Mouse (Mus musculus) spleen, postnatal 36 days (tissue): ENCODE data around the gene 3110082I17Rik.

Source experiments
- DNase-seq, 2 experiments: peaks; one replicate each; pipeline ENCODE4 v3.0.0; 2022; ENCODE audit warnings: low spot score in 2 of 2, mixed read lengths in 1 of 2

Gene 3110082I17Rik

DNA sequence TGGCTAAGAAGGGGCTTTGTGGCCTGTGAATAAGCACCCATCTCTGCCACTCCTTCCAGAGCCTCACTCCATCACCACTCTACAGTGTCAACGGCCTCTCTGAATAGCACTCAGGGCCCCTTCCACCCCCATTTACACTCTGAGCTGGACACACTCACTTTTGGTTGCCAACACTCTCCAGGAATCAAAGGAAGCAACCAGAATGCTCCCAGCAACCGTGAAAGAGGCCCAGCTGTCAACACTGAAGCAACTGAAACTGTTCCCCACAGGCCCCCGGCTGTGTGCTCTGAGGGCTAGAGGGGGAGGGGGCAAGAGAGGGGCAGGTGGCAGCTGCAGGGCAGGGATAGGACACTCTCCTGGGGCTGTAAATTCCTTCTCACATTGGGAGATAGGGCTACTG, 41.7 kb downstream of the 3110082I17Rik start:
- no peak for DNase-seq

DNA sequence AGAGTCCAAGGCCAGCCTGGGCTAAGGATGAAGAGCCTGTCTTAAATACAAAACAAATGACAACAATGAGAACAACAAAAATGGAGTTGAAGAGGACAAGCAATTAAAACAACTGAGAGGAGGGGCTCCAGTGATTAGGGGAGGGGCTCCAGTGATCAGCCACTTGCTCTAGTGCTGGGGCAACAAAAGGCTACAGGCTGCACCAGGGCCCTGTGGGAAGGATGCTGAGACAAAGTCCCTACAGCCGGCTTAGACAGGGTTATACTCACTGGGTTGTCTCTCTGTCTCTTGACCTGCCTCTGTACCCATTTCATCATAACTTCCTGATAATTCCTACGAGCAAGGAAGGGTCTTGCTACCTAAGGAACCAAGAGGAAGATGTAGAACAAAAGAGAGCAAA, 42.2 kb downstream of the 3110082I17Rik start:
- DNase-seq = no peak

DNA sequence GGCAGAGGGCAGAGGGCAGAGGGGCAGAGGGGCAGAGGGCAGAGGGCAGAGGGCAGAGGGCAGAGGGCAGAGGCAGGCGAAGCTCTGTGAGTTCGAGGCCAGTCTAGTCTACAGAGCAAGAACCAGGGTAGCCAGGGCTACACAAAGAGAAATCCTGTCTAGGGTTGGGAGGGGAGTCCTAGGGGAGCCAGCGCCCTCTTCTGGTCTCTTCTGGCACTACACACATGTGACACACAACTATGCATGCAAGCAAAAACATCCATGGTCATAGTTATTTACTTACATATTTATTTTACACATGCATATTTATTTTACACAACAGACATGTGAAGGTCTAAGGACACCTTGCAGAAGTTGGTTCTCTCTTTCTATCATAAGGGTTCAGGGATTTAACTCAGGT, 42.8 kb downstream of the 3110082I17Rik start:
- DNase-seq = no peak

DNA sequence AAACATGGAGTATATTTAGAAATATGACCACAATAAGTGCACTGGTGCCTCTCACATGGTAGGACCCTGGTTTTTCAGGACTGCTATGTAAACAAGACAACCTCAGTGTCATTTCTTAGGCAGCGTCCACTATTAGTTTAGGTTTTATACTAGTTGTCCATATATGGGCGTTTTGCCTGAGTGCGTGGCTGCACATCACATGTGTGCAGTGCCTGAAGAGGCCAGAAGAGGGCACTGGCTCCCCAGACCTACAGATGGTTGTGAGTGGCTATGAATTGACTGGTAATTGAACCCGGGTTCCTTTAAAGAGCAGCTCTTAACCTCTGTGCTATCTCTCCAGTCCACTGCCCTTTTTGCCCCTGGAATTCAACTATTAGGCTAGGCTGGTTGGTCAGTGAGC, 43.4 kb downstream of the 3110082I17Rik start:
- no peak for DNase-seq

DNA sequence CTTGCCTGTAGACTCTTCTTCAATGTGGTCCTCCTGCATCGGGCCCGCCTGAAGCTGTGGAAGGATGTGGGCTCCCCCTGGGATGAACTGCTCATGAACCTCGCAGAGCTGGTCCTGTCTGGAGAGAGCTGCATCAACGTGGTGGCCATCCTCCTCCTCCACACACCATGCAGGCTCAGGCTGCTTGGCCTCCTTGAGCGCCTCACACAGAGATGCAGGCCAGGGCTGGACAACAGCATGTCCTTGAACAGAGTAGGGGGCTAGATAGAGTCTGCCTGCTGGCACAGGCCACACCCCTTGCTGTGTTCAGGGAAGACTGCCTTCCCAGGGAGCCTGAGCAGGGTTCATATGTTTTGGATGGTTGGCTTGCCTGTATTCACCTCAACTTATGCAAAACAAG, 45.3 kb downstream of the 3110082I17Rik start:
- no peak for DNase-seq

DNA sequence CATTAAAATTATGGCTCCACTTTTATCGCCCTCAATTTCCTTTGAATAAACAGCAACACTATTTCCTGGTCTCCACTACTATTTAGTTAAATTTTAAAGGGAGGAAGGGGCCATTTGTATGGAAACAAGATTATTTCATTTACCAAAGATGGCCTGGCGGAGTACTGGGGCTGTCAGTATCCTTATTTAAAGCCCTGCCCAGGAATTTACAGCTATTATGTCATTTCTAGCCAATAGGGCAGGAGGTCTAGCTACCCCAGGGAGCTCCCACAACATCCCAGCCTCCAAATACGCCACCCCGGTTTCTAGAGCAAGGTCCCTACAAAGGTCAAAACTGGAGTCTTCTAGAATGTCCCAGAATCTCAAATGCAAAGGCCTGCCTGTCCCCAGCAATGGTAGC, 46.8 kb downstream of the 3110082I17Rik start:
- no peak for DNase-seq

DNA sequence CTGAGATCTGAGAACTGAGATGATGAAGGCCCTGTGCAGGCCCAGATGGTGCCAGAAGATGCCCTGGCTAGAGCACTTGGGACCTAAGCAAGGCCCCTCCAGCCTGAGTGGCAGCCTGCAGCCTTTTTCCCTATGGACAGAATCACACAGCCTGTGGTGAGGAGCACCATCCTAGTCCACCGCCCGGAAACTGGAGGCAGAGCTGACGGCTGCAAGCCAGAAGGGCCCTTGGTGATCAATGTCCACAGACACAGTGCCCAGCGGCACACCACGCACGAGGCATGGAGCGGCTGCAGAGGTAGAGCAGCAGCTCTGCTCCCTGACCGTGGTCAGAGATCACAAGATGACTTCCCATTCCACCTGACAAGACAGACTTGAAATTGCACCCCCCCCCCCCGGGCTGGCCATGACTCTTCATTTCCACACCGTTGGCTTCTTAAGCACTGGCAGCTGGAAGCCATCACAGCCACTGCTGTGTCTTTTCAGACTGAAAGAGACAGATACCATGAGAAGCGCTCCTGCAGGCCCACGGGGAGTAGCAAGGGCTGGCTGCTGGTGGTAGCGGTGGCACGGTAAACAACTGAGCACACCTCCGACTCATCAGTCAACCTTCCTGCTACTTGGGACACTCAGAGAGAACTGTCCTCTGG, 48.5 kb downstream of the 3110082I17Rik start:
- no peak for DNase-seq

DNA sequence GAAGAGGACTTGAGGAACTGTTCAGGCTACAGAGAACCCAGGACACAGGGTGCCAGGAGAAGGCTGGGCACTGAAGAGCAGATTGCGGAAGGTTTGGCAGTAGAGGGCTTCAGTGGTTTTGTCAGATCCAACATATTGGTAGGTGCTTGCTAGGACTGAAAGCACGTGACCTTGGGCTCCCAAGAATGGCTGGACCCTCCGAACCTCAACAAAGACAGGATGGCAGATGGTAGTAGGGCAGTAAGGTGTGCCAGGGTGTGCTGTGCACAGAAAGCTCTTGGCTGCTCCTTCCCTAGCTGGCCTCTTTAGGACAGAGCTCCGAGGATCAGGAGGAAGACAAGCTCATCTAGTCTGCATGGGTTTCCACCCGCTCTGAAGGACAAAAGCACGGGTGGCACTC, 49.2 kb downstream of the 3110082I17Rik start:
- no peak for DNase-seq

DNA sequence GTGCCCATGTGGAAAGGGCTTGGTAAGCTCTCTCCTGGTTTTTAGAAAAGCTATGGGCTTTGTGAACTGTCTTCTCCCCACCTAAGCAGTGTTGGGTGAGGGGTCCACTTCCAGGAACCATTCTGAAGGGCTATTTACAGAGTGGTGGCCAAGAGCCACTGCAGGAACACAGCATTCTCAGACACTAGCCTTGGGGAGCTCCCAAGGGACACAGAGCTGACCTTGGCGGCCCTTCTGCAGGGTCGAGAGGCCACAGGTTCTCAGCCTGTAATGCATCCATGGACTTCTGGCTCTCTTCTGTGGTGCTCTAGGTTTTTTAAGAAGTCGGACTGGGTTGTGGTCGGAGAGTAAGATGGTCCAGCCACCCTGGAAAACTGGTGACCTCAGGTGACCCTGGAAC, 50.3 kb downstream of the 3110082I17Rik start:
- DNase-seq = no peak

DNA sequence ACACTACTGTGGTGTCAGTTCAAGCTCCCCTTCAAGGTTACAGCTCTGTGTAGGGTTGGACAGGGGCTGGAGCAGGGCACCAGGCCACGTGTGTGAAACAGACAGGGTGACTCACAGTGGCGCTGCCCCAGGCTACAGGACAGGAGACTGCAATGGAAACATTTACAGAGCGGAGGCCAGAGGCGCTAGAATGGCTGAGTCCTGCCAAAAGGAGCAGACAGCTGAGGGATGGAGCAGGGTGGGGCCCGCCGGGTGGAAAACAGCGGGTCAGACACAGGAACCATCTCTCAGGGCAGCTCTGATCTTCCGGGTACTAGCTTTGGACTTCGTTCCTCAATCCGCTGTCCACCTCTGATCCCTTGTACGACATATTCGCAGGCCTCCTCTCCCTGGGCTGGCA, 50.9 kb downstream of the 3110082I17Rik start:
- no peak for DNase-seq

DNA sequence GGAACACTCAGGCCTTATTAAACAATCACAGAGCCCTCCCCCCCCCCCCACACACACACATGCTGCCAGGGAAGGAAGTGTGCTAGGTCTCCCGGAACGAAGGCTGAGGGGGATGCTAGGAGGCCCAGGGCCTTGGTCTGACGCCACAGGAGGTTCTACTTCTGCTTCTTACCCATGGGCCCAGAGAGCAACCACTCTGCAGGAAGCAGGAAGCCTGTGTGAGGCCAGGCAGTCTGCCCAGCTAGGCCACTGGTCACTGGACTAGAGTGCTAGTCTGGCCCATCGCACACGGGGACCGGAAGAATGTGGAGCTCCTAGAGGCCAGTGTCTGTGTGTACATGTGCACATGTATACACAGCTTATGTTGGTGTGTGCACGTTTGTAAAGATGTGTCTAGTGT, 51.8 kb downstream of the 3110082I17Rik start:
- DNase-seq = peak; percentile 59 to 63

DNA sequence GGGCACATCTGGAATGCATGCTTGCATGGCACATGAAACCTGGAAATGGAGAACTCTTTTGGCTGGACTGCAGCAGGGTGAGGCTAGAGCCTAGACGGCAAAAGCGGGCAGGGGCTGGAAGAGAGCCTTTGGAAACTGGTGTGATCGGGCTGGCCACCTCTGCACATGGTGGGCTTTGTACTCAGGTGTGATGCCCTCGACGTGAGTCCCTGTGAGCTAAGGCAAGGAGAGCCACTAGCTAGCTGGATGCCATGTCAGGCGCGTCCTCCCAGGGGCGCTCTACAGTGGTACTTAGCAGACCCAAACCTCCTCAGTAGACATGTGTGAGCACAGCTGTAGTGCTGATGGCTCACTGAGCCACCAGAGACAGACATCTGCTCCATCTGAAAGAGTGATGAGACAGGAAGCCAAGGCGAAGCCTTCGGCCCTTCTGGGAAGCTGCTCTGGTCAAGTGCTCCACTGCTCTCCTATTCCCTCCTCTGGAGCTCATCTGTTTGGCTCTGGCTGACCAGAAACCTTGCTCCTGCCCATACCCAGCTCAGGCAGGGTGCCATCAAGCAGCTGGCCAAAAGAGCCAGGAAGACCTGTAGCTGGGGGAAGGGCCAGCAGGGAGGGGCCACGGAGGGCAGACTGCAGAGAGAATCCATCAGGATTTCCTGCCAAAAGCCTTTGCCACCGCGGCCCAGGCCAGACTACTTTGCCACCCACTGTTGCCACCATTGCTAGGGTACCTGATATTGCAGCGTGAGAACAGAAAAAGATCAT, 53.0 kb downstream of the 3110082I17Rik start:
- DNase-seq = no peak

DNA sequence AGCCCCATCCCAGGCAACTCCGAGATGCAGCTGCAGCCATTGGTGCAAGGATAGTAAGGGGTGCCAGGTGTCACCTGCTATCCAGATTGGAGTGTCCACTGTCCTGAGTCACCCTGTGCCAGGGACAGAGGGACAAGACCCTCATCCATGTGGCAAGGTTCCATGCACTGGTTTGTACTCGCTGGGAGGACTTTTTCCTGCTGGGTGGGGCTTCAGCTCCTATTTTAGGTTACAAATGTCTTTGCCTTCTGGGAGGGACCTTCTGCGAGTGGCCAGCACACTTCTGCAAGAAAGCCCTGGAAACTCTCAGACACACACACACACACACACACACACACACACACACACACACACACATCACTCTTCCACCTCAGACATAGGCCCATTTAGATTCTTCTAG, 54.4 kb downstream of the 3110082I17Rik start:
- DNase-seq = no peak

DNA sequence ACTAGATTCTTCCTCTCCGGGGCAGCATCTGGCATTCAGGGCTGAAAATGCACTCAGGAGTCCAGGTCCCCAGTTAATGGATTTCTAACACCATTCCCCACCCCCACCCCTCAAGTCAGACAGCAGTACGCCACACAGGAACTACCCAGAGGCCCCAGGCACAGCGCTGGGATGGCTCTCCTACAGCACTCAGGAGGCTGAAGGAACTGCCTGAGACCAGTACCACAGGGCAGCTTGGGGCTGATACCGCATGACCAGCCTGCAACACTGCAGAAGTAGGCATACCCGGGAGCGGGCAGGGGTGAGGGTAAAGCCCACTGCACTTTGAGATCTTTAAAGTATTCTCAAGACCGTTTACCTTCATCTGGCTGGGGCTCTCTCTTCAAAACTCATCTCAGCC, 54.8 kb downstream of the 3110082I17Rik start:
- no peak for DNase-seq

DNA sequence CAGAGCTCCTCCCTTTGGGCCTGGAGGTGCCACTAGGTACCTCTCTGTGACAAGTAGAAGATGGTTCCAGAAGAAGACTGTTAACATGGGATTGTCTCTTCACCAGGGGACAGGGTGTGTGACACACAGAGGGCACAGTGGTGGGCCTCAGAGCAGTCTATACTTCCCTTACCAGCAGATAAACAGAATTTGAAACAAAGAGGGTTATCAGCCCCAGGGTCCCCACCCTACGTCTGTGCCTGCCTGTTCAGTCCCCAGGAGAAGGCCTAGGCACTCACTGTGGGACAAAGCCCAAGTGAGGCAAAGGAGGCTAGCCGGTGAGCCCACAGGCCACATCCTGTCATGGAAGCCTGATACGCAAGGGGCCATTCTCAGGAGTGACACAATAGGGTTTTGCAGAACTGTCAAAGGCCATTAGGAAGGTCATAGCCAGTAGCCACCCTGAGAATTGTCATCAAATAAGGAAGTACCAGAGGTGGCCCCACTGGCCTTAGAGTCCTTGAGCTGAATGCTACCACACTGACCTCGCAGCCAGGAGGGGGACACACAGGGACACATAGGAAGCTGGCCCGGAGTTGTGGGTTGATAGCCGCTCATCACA, 55.4 kb downstream of the 3110082I17Rik start, which contains the start of gene C130050O18Rik:
TSS of gene C130050O18Rik (plus strand) at position 480 of the 601 bp plus-strand sequence.
- peak in 1 of 2 experiments; percentile 43 for DNase-seq

DNA sequence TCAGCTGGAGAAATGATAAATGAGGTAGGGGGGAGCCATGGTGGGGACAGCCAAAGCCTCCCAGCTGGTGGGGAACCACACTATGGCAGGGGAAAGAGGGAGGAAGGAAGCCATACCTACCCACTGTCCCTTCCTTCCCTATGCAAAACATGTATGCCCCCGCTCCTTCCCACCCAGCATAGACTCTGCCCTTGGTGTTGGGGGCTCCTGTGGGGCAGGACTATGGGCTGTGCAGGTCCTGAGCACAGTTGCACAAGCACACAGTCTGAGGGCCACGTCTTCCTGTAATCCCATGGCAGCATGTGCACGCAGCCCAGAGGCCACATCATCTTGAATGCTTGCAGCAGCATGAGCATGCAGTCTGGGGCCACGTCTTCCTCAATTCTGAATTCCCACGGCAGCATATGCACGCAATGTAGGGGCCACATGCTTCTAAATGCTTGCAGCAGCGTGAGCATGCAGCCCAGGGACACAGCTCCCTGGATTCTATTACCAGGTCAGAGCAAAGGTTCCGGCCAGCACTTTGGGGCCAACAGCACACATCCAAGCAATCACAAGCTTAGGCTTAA, 56.6 kb downstream of the 3110082I17Rik start:
- DNase-seq = no peak

DNA sequence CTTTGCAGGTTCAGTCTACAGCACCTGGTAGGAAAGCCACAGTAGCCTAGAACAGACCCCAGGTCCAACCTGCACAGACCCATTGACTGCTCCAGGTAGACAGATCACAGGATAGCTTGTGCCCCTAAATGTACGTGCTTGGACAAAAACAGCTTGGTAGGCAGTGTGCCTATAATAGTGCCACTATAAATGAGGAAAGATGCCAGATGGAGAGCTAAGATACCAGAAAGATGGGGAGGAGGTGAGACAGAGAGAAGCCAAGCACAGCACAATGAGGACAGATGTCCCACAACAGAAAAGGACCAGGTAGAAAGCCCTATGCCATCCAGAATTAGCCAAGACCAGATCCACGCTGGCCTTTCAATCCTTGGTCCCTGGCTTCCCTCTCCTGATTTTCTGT, 58.2 kb downstream of the 3110082I17Rik start:
- no peak for DNase-seq

DNA sequence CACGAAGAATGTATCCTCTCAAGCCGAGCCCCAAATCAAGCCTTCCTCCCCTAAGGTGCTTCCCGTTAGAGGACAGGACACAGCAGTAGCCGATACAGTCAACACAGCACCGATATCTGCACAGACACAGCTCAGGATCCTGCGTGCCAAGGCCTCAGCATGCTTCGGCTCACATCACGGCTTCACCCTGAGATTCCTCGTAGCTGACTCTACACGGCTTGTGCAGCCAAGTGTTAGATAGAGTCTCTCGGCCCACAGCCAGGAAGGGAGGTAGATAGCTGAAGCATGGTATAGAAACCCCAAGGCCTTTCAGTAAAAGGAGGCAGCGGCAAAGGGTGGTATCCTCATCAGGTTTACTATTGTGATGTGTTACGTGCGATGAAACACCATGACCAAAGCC, 60.3 kb downstream of the 3110082I17Rik start:
- no peak for DNase-seq

DNA sequence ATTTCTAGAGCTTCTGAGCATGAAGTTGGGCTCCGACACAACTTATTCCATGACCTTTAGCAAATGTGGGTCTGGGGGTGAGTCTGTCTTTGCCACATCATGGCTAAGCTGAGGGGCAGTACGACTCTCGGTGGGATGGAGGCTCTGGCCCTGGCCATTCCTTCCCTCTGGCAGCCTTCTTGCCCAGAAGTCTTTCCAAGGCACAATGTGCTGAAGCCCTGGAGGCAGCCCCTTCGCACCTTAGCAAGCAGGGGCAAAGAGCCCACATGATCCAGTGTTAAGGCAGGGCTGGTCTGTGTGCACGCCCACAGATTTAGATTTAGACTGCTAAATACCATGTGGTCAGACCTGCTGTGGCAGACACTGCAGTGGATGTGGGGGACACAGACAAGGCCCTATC, 61.5 kb downstream of the 3110082I17Rik start:
- DNase-seq = no peak

DNA sequence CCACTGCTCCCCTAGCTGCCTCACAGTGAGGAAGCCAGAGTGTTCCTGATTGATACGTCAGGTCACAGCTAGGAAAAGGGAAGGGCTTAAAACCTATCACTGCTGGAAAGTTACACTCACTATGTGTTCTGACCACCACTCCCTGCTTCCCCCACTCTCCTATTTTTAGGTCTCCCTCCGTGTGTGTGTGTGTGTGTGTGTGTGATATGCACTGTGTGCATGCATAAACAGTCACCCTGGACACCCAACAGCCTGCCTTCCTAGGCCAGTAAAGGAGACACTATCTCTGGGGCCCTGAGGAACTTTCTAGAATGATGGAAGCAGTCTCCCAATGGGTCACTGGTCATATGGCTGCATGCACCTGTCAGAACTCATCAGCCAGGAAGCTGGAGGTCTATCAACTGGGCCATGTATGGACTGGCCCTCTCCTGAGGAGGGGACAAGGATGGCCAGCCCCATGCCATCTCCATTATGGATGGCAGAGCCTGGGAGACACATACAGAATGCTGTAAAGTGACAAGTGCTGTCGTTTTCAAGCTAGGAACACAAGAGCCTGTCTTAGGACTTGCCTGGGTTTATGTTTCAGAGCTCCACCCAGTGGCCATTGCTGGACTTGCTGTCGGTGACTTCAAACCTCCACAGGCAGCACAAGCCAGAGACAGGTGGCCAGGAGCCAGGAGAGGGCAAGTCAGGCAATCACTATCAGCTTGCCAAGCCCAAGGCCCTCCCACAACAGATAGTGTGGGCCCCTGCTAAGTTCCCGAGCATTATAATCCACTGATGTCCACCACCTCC, 62.2 kb downstream of the 3110082I17Rik start:
- DNase-seq = peak; percentile 83 to 88

DNA sequence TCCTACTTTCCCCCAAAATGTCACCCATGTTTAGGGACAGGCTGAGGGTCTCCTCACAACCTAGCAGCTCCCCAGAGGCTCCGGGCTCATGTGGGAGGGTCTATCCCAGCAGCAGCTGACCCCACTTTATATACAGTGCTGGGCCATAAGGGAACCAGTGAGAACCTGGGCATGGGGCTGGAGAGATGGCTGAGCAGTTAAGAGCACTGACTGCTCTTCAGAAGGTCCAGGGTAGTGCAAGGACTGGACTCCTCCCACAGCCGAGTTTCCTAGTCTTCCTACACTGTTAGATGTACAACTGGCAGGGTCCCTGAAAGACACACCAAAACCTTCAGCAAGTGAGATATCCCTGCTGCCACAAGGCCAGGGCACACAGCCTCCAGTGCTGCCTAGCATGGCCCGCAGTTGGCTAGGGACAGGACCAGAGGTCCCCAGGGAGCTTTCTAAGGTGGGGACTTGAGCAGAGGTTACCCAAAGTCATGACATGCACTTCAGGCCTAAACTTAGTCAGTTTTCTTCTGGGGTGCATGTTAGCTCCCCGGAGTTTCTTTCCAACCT, 62.9 kb downstream of the 3110082I17Rik start:
- no peak for DNase-seq
